Mouse (Mus musculus) right cerebral cortex, postnatal 10 days (tissue): ENCODE measurements at regions not wholly inside any gene's neighbourhood (a gene's known extent, or its start where the extent isn't known, plus 50 kb on each side); places are given as distances from the start of the nearest gene placed in this dataset.

ENCODE experiments used
- DNase-seq, 2 experiments: peaks; one replicate each; pipeline ENCODE4 v3.0.0; 2021; ENCODE audit warnings: low spot score in 2 of 2

DNA sequence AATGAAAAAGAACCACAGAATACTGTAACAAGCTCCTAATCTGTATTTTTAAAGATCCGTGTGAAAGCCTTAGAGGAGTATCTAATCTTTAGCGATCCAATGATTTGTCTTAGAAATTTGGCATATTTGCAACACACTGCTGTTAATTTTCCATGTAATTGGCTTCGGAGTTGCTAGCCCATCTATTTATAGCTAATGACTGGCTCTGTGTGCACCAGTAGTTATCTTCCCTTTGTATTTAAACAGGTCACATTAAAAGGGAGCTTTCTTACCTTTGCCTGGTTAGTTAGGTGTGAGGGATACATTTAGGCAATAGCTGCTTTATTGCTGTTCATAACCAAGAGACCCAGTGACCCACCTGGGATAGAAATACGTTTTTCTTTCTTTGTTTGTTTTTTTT, 256.3 kb upstream of the Mme start:
- no peak for DNase-seq

DNA sequence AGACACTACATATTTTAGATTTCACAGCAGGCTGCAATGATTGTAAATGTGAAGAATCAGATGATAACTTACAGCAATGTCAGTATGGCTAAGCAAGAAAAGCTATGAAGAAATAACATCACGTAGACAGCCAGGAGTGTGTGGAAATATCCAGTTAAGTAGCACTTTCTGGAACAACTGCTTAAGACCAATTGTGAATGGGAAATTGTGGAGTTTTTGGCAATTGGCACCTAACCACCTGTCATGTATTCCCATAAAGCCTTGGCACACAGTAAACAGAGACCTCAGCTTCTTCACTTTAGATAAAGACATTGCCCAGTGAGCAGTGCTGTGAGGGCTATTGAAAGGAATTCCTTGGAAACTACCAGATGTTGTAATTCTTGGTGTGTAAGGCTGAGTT, 264.4 kb upstream of the Mme start:
- DNase-seq = no peak

DNA sequence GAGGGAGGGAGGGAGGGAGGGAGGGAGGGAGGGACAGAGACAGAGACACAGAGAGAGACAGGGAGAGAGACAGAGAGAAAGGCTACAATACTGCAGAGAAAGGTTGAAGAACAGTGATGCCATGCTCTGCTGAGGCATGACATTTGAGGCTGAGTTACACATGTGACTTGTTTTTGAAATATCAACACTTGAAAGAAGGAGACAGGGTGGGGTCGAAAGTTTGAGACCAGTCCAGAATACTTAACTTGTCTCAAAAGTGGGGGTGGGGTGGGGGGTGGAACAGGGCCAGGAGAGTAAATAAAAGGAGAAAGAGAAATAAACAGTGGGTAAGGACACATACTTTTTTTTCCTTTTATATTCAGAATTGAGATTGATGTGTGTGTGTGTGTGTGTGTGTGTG, 278.1 kb upstream of the Mme start:
- no peak for DNase-seq

DNA sequence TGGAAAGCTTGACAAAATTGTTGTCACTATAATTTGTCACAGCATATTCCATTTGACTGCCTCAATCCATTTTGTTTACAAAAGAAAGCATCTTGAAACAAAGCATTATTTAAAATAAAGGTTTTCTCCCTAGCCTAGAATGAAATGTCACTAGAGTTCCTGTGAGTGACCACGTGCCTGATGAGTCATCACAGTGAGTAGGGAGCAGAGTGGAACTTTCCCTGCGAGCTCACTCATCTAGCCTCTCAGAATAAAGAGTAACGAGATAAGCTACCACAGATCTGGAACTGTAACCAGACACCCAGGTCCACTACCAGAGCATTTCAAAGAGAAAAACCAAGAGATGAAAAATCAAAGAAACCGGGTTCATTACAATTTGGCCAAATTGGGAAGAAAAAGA, 278.7 kb upstream of the Mme start:
- no peak for DNase-seq

DNA sequence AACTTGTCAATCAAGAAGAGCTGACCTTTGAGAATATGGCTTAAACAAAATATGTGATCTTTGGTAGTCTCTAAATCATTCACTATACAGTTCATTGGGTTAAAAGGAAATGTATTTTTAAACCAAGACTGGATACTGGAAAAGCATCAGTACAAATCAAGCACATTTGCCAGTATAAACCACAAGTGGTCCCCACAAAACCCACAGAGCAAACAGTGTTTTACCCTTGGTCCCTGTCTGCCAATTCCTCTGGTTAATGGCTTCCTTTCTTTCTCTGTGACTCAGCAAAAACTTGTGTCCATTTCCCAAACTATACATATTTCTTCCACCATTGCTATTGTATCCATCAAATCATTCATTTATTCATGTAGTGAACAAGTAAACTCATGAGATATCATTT, 296.0 kb upstream of the Mme start:
- no peak for DNase-seq

DNA sequence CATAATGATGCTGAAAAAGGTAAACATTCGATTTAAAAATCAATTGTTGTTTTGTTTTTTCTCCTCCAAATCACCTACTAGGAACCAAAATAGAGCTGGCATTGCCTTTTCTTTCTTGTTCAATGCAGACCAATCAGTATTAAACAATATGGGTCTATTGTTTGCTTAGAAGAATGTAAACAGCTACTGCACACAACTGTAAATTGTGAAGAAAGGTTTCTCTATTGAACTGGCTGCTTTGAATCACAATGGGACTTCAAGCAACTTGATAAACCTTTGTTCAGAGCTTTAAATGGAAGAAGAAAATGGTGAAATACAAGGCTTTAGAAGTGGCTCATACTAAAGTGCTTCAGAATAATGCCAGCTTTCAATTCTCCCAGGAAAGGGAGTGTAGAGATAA, 302.7 kb upstream of the Mme start:
- DNase-seq = no peak

DNA sequence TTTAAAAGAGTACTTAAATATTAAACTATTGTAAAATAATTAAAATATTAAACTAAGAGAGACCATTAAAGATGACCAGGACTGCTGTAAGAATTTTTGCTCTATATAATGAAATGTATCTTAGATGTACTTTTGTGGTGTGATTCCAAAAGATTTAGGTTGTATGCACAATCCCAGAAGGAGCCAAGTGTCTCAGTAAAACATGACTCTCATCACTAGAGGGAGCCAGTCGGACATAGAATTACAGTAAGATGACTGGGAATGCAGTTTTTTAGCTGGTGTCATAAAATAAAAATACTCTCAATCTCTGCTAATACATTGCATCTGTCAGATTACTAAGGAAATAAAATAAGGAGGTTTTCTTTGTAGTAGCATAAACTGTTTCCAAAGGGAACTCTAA, 316.9 kb upstream of the Mme start:
- DNase-seq = peak; percentile 35 to 39

DNA sequence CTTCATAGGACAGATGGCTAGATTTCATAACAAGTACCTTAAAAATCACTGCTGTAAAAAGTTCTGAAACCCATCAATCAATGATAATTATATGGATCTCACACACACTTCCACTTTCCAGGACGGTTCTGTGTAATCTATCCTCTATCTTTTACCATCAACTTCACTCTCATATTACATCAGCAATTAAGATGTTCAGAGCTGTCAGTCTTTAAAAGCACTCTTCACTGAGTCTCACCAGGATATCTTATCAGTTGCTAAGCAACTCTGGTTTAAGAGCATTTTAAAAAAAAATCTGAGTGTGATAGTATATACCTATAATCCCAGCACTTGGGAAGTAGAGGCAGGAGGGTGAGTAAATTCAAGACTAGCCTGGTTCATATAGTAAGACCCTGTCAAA, 312.0 kb upstream of the Gpr149 start:
- no peak for DNase-seq

DNA sequence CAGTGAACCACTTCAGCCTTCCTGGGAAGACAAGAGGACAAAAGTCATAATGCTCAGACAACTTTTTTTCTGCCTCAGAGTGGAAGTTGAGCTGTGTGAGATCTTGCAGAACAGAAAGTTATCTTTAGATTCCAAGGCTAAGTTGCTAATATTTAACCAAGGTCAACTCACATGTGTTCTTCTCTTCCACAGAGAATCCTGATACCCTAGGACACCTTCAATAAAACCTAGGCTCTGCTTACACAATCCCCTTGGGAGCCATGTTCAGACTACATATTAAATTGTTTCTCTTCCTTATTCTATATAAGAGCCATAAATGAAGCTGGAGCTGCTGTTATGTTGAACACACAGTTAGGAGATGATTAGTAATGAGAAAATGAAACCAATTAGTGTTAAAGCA, 280.2 kb upstream of the Gpr149 start:
- no peak for DNase-seq

DNA sequence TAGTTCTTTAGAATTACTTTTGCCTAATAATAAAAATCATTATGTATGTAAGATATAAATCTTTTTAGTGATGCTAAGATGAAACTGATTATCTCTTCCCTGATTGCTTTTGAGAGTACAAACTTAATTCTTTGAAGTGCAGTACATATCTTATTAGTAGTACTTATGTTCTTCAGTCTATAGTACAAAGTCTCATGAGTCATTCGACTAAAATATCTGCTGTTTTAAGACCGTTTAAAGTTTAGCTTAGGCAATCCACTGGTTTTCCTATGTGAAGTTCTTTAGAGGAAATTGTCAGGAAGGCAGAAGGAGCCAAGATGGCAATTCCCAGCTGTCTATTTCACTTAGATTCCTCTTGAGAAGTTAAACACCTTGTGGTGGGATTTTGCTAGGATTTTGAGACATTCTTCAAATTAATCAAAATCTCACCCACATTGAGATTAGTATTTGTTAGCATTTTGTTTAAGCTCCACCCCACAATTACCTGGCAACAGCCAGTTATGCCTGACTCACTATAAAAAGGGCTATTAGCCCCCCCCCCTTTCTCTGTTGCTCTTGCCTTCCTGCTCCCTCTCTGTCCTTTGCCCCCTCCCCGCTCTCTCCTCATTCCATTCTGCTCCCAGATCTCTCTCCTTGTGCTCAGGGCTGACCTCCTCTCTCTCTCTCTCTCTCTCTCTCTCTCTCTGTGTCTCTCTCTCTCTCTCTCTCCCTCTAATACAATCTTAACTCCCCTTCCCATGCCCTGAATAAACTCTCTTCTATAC, 277.6 kb upstream of the Gpr149 start:
- DNase-seq = no peak

DNA sequence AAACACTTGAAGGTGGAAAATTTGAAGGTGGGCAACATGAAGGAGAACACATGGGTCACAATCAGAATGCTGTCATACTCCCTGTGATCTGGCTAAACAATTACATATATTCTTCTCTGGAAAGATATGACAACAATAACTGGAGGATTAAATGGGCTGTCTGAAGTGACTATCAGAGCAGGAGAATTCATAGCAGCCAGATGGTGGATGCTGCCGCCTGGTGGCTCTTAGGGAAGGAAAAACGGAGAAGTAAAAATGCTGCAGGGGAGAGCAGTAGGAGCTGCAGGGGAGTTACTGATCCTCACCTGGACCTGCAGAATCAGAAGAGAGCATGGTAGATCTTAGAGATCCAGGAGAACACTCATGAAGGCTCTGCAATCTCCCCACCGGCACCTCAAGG, 255.8 kb upstream of the Gpr149 start:
- peak; percentile 45 to 58 for DNase-seq

DNA sequence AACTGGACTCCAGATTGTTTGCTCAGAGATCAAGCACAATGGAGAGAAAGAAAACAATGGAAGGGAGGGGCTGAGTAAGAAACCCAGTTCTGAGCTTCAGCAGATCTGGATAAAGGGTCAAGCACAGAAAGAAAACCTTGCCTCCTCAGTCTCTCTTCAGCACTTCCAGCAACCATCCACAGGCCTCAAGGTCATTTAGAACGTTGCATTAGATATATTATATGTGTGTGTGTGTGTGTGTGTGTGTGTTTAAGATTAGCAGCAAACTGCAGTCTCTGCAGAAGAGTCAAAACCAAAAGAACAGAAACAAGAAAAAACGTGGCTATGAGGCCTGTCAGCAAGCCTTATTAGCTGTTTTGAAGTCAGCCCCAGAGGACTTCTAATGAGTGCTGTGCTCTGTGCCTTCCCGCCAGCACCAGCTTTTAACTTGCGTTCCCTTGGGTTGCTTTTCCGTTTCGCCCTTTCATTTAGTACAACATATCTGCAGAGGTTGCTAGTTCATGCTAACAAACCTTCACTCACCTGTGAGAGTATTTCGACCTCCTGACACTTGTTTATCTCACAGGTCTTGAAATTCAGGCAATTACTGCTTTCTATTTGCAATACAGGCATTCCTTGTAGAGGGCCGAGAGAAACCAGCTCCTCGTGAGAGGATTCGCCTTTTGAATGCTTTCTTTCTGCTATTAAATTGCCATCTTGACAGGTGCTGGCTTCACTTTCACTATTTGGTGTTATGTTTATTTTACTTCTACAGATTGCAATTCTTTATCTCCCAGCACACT, 230.9 kb upstream of the Gpr149 start:
- DNase-seq = no peak

DNA sequence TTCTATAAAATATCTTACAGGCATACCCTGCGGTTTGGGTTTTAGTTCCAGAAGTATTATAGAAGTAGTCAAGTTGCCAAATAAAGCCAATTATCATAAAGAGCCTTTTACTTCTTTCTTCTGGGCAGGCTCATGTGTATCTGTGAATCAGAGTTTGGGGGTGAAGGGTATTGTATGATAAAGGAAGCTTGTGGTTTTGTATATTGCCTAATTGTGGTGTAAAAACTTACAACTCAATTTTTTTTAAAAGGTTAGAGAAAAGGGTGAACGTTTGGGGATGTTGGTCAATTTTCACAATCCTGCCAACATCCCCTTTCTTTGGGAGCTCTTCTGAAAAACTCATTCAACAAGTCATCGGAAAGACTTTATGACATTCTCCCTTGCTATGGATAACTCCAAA, 219.0 kb upstream of the Gpr149 start:
- no peak for DNase-seq

DNA sequence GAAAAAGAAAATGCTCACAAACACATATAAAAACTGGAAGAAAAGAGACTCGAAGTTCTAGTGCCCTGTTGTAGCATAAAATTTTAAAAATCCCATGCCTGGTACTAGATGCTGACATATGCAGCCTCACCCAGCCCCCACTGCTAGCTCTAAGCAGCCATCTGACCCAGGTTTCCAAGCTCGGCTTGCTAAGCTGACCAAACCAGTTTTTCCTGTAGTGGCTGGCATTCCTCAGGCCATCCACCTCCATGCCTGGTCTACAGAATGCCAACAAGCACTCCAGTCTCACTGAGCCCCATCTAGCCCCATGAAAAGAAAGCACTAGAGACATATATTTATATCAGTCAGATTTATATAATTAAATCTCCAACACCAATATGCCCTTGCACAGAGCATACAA, 196.1 kb upstream of the Gpr149 start:
- no peak for DNase-seq

DNA sequence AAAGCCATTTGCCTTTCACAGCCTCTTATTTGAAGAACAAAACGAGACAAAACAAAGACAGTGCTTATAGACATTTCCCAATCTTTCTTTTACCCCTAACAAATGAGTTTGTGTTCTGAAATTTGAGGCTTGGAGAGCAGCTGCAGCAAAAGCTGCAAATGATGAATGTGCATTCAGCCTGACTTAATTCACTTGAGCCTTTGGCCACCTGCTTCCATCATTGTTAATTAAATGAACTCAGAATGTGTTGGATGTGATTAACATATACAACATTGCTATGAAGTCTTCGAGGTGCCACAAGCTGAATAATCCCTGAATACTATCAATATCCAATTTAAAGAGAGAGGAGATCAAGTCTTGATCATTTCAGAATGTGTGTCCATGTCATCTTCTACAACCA, 181.3 kb upstream of the Gpr149 start:
- no peak for DNase-seq
